Mouse (Mus musculus) neural tube, embryonic 10.5 days (tissue): ENCODE data around the gene Mto1.
A peak's percentile ranks its signal among the peaks of the same experiment; 100 is the strongest.
"Not testable (repeated sequence)": the region's sequence is repeated elsewhere in the genome, so short reads cannot be mapped to it uniquely, and the experiment has no call there.

Experiments
- DNase-seq: peaks from one replicate; pipeline ENCODE4 v3.0.0-alpha.2; 2017; ENCODE audit warnings: low spot score; ENCODE audit errors: extremely low spot score

Mto1 gene

DNA sequence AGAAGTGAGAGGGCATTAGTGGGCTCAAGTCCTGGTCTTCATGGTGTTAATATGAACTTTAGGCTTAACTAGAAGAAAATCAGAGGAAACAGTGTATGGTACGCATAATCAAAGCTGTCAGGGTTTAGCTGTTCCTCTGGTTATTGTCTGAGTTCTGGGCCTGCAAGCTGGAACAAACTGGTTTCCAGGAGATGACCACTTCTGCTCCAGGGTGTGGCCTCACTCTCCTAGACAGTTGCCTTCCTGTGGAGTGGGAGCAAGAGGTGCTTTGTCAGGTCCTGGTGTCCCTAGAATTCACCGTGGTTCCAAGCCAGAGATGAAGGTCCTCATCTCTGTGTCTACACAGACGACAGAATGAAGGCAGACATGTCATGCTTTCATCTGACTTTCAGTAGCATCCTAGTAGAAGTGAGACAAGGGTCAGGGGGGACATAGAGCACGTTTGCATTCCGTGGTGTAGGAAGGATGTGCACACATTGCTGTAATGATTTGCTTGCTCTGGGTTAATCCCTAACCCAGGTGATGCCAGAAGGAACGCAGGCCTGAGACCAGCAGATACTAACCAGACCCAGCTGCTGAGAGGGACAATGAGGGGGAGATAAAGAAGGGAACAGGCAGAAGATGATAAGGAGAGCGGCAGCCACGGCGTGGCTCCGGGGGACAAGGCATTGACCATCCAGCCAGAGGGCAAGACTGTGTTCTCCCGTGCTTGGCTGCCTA, 58.2 kb downstream of the Mto1 start:
- no peak for DNase-seq

DNA sequence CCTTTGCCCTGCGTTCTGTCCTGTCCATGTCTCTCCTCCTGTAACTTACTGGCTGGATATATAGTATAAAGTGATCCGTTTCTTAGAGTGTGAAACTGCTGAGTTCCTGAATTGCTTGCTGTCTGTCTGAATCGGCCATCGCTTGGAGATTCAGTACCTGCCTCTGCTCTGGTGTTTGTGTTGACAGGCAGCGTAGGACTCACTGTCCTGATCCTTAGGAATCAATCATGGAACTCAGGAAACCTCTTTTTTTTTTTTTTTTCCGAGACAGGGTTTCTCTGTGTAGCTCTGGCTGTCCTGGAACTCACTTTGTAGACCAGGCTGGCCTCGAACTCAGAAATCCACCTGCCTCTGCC, 58.7 kb downstream of the Mto1 start:
- DNase-seq = no peak

DNA sequence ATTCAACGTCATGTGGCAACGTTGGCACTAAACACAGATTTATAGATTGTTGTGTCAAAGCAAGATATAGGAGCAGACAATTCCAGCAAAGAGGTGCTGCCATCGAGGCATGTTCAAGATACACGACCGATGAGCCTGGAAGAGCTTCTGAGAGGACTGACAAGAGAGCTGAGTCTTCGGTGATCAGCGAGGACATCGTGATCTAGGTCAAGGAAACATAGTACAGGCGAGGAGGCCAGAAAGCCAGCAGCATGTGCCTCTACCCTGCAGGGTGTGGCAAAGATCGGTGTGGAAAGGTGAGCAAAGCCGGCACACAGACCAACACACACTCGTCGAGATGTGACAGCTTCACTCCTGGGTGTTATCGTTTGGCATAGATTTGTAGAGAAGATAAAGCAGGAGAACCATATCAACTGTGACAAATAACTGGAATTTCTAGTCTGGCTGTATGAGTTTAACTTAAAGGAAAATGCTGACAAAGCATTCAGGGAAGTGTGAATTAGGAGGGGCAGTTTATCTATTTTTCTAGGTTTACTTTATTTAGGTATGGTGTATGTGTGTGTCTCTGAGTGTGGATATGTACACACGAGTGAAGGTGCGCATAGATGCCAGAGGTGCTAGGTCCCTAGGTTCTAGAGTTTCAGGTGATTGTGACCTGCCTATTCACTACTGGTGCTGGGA, 60.2 kb downstream of the Mto1 start:
- DNase-seq = no peak

DNA sequence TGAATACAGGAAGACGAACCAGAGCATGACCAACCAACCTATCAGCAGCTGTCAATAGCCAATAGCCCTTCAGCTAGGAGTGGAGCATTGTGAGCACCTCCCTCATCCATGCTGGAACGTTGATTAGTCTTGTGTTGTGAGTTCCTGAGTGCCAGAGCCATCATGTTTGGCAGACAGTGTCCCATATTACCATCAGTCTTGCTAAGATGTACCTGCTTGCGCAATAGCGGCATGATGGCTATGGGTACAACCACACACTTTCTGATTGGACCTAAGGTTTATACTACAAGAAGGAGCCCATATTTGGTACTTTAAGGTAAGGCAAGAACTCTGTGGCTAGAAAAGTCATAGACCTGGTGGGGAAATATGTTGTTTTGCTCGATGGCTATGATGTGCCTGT, 63.7 kb downstream of the Mto1 start:
- DNase-seq = no peak

DNA sequence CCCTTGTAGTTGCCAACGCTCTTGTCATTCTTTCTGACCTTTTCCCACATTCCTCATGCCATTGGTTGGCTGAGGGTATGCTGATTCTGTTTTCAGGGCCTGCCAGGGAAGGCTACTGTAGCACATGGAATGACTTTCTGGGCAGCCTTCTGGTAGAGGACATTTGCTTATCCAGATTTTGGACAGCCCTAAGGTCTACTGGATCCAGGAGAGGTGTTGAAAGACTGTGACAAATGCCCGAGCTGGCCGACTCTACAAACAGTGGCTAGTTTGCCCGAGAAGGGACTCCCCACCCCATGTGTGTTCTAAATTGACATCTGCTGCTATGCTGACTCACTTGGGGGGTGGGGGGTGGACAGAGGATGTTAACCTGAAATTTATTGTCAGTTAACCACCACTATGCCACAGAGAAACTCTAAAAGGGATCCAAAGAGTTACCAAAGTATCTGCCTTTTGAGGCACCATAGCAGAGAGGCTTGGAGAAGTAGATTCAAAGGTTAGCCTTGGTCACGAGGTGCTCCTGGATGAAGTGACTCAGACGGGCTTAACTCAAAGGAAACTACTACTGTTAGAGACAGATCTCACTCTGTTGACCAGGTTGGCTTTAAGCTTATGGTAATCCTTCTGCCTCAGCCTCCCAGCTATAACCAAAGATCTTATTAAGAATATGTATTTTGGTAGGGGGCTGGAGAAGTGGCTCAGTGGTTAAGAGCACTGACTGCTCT, 65.9 kb downstream of the Mto1 start:
- DNase-seq = no peak

DNA sequence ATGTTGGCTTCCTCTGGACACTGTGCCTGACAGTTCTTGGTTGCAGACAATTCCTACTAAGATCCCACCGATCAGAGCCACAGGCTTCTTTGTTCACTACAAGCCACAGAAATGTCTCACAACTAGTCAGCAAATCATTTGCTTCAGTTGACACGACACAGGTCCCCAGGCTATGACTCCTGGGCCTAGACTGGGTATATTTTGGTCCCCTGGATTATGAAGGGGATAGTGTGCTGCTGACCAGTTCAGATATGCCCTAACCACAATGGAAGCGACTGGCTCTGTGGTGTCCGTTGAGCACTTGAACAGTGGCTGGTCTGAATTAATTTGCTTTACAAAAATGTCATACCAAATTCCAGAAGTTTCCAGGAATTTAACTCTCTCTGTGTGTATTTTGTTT, 66.7 kb downstream of the Mto1 start:
- DNase-seq = no peak

DNA sequence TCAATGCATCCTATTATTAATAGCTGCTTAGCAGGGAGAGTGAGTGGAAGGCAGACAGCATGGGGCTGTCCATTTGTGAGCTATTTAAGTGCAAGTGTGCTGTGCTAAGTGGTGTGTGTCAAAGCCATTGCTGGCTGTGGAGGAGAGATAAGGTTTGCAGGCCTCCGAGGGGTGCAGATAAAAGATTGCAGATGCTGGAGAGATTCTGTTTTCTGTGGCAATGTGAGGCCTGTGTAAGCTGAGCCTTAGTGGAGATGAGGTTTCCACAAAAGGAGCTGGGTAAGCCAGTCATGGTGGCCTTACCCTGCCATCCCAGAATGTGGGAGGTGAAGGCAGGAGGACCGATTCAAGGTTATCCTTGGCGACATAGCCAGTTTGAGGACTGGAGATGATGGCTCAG, 68.1 kb downstream of the Mto1 start:
- no peak for DNase-seq

DNA sequence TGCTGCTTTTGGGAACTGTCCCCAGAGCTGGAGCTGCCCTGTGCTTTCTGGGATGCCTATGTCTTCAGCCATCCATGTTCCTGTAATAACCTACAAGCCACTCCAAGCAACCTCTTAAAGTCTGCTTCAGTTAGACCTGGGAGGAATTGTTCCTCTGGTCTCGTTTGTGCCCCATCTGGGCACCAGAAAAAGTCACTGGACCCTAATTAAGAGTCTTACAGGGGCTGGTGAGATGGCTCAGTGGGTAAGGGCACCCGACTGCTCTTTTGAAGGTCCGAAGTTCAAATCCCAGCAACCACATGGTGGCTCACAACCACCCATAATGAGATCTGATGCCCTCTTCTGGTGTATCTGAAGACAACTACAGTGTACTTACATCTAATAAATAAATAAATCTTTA, 69.2 kb downstream of the Mto1 start:
- not testable (repeated sequence) for DNase-seq

DNA sequence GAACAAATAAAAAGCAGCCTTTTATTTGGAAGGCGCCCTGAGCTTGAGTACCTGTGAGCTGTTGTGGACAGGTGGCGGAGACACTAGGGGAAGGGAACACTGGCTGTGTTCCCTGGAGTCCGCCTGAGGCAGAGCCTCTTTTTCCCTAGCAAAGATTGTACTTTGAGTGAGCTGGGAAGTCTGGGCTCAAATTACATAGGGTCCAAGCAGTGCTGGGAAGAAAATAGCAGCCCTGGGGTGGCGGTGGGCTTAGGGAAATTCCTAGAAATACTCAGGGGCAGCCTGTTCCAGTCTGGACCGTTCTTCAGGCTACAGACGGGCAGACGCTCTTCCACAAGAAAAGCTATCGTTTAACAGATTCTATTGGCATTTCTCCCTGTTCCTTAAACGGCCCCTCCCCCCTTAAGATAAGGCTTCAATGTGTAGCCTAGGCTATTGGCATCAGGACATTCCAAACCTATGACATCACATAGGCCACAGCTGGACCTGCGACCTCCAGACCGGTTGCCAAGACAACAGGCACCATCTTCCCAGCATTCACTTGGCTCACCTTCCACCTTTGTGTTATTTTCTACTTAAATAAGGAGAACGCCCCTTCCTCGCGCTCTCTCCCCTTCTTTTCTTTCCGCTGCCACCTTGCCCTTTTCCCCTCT, 72.2 kb downstream of the Mto1 start:
- no peak for DNase-seq

DNA sequence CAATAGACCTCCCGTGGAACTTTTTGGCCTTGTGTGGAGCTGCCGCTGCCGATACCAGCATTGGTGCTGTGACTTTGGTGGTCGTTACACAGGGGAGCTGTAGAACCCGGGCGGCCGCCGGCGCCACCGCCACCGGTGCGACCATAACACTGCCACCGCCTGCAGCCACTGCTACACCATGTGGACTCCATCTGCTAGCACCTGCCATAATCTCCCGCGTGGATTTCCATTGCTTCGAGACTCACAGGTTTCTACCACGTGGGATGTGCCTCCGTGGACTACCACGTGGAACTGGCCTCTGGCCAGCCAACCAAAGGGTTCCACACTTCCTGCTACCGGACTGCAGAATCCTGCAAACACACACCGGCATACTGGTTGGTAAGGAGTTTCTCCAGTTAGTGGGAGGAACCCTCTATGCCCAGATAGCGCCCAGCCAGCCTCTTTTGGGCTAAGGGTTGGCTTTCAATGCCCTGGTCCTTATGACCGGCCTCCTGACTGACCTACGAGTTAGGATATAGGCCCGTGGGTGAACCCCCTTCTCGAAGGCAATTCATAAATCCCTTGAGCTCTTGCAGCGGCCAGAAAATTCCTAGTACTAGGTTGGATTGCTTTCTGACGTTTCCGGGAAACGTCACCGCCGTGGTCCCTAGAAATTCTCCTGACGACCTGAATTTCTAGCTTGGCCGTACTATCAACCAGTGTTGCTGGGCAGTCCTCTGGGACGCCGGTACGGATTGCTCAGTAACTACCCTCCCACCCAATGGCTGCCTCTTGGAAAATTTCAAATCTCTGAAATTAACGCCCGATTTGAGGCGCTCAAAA, 73.0 kb downstream of the Mto1 start:
- DNase-seq = peak; percentile 88

DNA sequence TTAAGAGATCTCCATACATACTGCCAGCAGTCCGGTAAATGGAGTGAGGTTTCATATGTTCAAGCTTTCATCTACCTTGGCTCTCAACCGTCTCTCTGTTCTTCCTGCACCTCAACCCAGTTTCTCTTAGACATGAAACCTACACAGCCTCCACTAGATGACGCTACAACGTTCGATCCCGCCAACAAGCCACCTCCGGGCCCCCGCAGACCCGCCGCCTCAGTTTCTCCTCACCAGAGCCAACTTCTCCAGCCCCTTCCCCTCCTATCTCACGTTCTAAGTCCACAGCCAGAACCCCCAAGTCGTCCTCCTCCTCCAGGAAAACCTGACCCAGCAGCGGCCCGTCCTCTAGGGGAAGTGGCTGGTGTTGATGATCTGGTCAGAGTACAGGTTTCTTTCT, 73.7 kb downstream of the Mto1 start:
- DNase-seq = peak; percentile 53
